Mouse (Mus musculus) monocyte, adult 2 months (primary cell): ENCODE data around the gene Zzef1.
A peak's percentile ranks its signal among the peaks of the same experiment; 100 is the strongest.

Source experiments
- DNase-seq, 2 experiments: peaks; one replicate each; pipeline ENCODE4 v3.0.0; 2022; ENCODE audit warnings: low spot score in 2 of 2, low read depth in 1 of 2

The Zzef1 gene

DNA sequence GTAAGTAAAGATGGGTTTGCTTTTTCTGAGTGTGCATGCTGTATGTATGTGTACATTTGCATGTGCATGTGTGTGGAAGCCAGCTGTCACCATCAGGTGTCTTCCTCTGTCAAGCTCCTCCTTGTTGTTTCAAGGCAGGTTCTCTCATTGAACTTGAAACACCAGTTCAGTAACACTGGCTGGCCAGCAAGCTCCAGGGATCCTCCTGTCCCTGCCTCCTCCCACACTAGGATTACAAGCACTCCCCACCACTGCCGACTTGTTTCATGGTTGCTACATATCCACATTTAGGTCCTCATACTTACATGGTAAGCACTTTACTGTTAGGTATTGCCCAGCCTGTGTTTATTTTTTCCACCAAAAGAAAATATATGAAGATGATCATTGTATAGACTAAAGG, 96.6 kb downstream of the Zzef1 start:
- no peak for DNase-seq

DNA sequence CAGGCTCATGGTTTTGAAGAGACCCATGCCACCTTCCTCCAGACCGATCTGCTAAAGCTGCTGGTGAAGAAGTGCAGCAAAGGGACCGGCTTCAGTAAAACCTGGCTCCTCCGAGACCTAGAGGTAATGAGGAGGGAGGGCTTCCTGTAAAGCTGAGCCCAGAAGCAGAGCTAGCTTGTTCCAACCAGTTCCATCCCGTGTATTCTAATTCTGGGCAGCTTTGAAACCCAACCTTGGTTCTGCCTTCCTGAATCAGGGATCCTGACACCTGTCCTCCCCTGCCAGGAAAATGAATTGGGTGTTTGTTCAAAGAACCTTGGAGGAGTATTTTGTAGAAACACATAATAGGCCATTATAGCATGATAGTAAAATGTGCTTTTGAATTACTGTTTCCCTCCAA, 112.4 kb downstream of the Zzef1 start:
- no peak for DNase-seq

DNA sequence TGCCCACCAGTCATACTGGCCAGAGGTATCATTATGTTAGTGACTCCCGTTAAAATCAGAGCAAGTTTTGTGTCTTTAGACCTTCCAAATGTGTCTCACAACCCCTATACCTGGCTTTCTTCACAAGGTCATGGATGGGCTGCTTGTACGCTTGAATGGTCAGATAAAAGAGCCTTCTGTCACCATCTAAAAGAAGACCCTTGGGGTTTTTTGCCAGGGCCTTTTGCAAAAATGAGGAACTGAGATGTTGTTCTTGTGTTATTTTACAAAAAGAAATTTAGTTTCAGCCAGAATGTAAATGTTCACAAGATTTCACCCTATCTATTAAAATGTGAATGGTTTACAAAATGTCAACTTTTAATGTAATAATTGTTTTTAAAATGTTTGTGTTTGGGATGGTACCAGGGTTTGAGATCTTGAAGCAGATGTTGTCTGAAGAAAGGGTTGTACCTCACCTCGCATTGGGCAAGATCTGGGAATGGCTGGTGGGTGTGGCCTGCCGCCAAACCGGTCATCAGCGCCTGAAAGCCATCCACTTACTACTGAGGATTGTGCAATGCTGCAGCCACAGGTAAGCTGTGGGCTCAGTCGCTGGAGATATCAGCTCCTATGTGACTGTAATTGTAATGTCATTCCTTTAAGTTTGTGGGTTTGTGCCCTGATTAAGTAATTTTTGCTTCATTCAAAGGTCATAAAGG, 121.4 kb downstream of the Zzef1 start:
- DNase-seq: no peak

DNA sequence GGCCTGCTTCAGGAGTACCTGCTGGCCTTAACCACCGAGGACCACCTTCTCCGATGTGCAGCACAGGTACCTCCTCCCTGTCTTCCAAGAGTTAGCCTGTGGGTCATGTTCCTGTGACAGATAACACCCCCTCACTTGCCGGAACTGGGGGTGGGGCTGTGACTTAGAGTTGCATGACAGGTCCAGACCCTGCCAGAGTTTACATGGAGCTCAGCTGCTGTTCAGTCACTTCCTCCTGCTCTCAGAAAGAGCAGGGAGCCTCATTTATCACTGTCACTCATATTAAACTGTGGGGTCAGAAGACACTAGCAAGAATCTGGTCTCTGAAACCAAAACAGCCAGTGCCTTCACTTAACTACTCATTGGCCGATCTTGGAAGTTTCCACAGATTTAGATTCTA, 127.1 kb downstream of the Zzef1 start:
- no peak for DNase-seq

DNA sequence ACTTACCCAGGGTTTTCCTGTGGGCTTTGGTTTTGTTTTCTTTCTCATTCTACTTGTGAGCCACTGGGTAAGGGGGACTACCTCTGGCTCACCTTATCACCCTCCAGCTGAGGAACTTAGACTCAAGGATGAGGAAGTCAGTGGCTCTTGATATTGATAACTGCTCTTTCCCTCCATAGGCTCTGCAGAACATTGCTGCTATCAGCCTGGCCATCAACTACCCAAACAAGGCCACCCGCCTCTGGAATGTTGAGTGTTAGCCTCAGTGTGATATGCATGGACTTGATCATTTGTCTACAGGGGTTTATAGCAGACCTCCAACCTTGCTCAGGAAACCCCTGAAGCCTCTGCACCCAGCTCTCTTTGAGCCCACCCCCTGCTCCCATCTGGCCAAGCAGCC, 128.4 kb downstream of the Zzef1 start:
- DNase-seq: no peak

DNA sequence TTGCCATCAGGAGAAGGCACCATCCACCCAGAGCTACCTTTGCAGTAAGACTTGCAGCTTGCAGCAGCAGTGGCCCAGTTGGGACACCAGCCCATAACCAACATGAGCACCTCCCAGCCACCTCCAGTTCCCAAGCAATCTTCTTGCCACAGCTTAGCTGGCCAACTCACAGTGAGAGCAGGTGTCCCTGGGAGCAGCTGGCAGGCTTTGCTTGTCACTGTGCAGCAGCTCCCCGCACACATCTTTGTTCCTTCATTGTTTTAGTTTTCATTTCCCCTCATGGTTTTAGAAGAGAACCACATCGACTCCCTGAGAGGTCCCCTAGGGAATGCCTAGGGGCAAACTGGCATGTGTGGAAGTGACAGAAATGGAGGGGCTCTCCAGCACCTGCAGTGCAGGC, 129.0 kb downstream of the Zzef1 start:
- DNase-seq: no peak

DNA sequence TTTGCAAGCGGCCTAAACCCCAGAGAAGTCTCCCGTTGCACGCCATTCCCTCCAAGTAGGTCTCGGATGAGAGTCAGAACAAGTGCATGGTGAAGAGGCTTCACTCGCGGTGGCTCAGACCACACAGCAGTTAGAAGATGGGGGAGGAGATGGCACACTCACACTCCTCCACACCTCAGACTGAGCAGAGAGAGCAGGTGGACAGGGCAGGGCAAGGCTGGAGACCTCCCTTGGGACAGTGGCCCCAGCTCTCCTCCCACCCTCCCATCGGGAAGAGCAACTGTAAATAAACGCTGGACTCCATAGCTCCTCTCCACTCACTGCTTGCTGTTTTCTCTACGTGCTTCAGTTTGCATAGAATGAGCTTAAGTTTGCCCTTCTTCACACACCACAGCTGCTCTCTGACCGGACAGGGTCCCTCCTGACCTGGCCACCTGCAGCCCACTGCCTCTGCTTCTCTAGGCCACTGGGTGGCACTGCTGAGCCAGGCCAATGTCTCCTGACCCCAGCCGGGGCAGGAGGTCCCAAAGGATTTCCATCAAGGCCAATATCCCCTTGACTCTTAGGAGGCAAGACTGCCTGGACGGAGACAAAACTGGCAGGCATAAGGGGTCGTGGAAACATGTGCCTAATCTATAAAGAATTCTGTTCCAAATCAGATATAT, 130.3 kb downstream of the Zzef1 start:
- peak in 1 of 2 experiments; percentile 22 for DNase-seq

DNA sequence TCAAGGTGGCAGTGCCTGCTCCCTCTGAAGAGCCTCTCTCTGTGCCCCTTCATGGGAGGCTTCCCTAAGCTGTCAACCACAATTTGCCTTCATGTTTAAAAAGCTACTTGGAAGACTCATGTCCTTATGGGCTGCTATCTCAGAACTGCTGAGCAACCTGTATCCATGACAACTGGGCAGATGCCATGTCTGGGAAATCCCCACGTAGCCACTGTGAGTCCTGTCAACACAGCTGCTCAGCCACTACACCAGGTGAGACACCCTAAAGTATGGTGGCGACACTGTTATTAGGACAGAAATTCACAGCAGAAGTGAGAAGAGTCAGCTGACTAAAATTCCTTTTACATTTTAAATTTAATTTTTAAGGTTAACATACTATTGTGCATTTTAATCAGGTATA, 132.5 kb downstream of the Zzef1 start:
- DNase-seq: no peak

DNA sequence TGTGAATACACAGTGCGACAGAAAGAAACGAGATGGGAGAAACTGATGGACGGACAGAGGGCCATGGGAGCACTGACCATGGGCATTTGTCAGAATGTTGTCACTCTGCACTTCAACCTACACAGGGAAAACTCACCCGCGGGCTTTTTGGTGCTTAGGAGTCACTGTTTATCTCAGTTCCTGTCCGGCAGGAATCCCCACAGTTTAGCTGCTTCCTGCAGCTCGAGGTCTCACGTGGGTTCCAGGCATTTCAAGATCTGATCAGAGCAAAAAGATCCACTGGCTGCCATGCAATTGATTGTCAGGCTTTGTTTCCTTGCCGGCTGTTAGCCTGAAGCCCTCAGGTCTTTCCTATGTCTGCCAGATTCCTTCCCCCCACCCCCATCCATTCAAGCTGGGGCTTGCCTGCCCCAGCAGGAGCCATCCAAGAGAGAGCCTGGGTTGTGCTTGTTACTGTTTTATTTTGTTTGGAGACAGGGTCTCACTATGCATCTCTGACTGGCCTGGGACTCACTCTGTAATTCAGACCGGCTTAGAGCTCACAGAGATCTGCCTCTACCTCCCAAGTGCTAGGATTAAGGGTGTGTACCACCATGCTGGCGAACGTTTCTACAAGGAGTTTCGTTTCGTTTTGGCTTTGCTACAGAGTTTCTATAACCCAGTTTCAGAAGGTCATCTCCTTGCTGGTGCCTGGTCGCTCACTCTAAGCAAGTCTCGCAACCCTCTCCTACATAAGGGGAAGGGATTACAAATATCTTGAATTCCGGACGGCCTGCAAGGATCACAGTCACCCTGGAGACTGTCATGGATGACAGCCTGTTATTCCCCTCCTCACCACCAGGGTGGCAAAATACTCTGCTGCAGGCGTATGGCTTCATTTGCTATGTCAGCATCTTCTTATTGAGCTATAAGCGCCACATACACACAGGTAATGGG, 144.4 kb downstream of the Zzef1 start:
- no peak for DNase-seq

DNA sequence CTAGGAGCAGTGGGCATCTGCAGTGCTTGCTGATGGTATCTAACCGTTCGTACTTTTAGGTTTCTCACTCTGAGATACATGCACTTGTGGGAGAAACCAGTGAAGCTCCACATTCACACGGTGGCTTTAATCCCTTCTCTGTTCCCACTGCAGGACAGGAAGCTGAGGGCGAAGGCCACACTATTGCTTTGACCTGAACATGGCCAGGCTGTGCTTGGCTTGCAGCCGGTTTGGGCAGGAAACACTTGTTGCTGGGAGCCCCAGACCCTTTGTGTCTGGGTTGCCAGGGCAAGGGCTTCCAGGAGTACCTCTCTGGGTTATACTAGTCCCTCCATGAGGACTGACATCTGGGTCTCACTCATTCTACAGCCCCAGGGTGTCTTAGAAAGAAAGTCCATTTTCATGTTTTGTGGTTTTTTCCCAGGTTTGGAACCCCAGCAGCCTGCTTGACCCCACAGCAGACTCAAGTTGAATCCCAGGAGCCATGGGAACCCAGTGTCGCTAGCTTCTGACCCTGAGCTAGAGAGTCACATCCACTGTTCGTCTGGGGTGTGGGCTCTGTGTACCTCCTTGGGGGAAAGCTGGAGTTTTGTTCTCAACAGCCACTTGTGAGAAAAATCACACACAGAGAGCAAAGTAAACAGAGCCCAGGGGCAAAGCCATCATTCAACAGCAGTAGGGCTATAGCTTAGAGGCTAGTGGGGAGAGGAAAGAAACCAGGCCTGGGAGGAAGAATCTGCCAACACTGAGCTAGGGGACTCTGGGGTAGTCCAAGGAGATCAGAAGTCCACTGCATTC, 149.2 kb downstream of the Zzef1 start:
- DNase-seq: no peak

DNA sequence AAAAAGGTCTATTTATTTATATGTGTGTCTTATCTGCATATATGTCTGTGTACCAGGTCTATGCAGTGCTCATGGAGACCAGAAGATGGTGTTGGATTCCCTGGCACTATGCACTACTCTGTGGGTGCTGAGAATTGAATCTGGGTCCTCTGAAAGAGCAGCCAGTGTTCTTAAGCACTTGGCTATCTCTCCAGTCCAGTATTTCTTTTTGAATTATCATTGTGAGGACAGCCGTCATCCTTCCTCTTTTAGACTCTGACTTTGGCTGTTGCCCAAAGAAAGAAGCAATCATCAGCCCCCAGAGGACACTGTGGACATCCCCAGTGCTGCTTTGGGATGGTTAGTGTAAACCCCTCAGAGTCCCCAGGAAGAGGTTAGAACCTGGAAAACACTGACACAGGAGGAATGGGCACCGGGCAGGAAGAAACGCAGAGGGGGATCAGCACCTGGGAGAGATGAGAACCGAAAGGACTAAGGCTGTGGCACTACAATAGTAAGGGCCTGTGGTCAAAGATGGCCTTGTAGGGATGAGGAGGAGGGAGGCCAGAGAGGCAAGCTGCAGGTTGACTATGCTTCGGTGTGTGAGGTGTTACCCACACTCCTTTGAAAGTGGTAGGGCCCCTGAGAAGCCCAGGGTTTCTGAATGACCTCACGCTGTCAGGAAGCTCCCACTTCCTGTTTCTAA, 150.0 kb downstream of the Zzef1 start:
- DNase-seq: no peak

DNA sequence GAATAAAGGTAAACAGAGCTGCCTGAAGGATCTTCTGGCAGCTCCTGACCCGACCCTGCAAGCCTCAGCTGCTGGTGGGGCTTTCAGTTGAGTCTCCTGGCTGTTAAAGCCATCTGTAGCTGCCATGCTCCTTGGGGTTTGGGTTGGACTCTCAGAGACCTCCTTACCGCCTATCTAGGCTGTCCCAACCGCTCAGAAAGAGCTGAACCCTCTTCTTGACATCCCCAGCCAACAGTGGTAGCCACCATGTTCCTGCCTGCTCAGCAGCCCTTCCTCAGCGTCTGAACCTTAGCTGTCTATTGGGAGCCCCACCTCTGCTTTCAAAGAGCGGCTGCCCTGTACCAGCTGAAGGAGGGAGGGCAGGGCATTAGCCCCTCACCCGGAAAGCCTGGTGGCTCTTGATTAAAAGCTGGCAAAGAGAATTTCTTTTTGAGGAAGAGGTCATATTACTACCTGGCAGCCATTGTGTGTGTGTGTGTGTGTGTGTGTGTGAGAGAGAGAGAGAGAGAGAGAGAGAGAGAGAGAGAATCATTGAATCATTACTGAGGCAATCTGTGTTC, 150.6 kb downstream of the Zzef1 start:
- no peak for DNase-seq

DNA sequence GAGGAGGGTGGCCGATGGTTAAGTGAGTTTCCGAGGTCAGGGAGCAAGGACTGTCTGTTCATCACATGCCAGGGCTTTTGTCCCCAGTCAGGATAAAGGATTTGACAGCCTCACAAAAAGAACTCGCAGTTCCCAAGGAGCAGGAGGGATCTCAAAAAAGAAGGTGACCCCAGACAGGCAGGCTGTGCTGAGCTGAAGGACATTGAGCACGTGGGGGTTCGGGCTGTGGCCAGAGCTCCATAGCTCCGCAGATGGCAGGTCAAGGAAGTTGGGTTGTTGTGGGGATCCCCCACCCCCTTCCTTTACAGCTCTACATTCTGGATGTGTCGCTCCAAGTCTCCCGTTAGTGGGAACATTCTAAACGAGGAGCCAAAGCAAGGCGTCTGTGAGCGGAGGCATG, 151.8 kb downstream of the Zzef1 start:
- DNase-seq: no peak

DNA sequence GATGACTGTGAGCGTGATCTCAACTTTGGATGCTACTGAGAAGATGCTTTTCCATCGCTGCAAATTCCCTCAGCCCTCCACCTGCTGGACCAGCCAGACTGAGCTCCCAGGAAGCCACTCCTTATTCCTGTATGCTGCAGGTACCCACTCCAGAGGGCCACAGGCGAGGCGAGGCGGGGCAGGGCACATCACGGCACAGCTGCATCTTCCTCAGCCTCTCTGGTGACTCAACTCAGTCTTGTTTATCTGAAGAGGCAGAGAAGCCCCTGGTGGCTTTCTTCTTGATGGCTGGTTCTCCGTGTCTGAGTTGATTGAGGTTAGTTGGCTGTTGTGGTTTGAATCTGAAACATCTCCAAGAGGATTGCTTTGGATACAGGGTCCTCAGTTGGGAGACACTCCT, 152.2 kb downstream of the Zzef1 start:
- no peak for DNase-seq

DNA sequence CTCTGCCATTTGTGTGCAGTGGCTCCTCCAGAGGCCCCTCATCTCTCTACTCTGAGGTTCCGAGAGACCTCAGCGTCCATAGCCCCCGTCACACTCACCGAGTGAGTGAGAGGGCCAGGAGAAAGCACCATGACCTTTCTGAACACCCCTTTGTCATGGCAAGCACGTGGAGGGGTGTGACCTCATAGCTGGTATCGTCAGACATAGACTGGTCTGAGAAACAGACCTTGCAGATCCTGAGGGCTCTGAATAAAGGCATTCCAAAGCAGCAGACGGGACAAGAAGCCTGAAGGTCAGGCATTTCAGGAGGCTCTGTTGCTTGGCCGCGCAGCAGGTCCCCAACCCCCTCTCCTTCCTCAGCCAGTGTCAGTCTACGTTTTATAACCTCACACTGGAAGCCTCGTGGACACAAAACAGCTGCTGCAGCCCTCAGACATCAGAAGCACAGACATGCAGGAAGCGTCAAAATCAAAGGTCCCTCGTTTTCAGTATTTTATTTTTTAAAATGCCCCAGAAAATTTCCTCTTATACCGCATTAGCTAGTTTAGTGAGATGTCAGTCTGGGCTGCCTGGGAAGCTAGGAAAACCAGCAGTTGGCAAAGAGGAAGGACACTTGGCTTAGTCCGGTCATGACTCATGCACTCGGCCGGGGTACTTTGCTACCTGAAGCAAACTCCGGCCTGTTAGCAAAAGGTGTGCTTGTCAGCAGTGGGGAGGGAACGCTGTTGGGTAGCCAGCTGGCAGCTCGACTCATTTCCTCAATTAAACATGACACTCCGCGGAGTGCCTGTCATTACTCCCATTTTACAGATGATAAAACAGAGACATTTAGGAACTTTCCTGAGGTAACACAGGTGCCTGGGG, 155.3 kb downstream of the Zzef1 start:
- DNase-seq: no peak

DNA sequence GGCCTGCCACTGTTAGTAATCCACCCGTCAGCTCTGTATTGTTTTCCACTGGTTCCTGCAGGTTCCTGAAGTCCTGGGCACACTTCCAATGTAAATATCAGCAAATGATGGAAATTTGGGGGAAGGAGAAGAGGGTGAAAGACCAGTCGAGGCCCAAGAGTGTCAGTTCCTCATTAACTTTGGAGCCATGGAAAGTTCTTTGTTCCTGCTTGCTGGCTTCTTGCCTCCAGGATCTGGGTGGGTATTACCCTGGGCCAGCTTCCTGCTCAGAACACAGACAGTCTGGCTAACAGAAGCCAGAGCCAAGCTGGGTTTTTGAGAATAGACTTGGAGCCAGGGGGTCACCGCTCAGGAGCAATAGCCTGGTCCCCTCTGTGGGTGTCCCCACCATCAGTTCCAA, 156.2 kb downstream of the Zzef1 start:
- no peak for DNase-seq

DNA sequence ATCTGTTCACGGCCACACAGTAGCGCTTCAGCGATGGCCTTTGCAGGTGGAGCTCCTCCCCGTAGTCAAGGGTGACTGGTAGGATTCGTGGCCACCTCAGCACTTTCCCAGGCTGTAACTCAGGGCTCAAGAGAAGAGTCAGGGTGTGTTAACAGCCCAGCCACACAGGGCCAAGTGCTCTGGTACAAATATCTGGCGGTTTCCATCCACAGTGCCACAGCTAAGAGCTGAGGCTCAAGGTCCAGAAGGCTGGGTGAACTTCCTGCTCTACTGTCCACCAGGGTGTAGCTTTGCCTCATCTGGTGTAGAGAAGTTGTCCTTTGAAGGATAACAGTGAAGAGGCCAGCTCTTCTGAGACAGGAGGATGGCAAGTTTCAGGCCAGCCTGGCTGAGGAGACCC, 156.7 kb downstream of the Zzef1 start:
- DNase-seq: no peak

DNA sequence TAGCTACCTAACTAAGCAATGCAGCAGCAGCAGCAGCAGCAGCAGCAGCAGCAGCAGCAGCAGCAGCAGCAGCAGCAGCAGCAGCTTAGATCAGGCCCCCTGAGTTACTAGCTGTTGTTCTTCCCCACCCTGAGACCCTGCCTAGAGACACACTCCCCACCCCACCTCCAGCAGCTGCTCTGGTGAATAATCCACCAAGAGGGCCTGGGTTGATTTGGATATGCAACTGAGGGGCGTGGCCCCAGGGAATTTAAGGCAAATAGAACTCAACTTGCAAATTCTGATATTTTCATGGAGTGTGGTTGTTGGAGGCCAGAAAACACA, 157.1 kb downstream of the Zzef1 start:
- DNase-seq: no peak

DNA sequence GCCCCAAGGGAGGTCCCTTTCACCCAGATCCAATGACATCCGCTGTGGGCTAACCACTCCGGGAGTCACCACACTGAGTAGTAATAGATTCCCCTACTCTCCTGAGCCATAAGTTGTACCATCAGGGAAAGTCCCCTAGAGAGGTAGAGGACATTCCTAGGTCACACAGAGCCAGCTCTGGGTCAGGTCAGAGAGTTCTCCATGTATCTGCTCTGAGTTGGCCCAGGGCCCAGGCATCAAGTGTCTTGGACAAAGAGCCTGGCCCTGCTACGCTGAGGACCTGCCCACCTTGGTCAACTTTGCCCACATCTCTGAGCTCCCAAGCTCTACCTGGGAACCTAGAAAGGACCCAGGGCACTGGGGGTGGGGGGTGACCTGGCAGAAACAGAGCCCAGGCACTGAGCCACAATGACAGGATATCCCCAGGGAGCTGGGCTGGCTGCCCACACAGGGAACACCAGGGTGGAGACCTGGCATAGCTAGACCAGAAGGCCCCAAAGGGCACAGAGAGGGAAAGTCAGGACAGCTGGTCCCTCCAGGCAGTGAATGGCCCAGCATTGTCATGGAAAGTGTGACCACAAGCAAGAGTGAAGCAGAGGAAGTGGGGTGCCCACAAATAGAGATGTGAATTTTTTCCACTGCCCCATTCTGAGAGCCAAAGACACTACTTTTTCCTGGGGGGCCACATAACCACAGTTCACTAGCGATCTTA, 157.6 kb downstream of the Zzef1 start:
- DNase-seq: no peak
